Mouse (Mus musculus) testis, adult 2 months (tissue): ENCODE results near the gene Numbl. TPM values are rescaled to one million over a fixed set of nuclear protein-coding genes. Genes with fewer than 3 reads are reported as not detected.

Experiments used
- H3K27ac ChIP-seq: fragments of 200-500 bp; 2 replicates; pipeline ENCODE4 v1.5.1; 2012; ENCODE audit warnings: low read depth, low read length; ENCODE audit not compliant: control insufficient read depth, insufficient read depth
- H3K27me3 ChIP-seq: fragments of 200-500 bp; 2 replicates; pipeline ENCODE4 v1.6.1; 2012; ENCODE audit warnings: mild to moderate bottlenecking, low read length, moderate library complexity; ENCODE audit not compliant: control insufficient read depth, insufficient read depth
- H3K36me3 ChIP-seq: fragments of 200-500 bp; 2 replicates; pipeline ENCODE4 v1.6.1; 2012; ENCODE audit warnings: mild to moderate bottlenecking, low read length; ENCODE audit not compliant: control insufficient read depth, insufficient read depth
- H3K4me1 ChIP-seq: fragments of 200-500 bp; 2 replicates; pipeline ENCODE4 v1.6.1; 2012; ENCODE audit warnings: low read length; ENCODE audit not compliant: control insufficient read depth, insufficient read depth
- H3K4me3 ChIP-seq: fragments of 200-500 bp; 2 replicates; pipeline ENCODE4 v1.5.1; 2012; ENCODE audit warnings: low read depth, mild to moderate bottlenecking, low read length, moderate library complexity, mixed read lengths; ENCODE audit not compliant: control insufficient read depth
- CTCF ChIP-seq: fragments of 200-500 bp; IDR thresholded peaks from 2 replicates; pipeline ENCODE4 v1.5.1; 2012; ENCODE audit warnings: low read depth, mild to moderate bottlenecking, inconsistent platforms, low read length, moderate library complexity; ENCODE audit not compliant: control insufficient read depth, insufficient read depth, insufficient replicate concordance
- POLR2A ChIP-seq: fragments of 200-500 bp; IDR thresholded peaks from 2 replicates; pipeline ENCODE4 v1.6.1; 2012; ENCODE audit warnings: low read depth, mild to moderate bottlenecking, inconsistent platforms, low read length, moderate library complexity; ENCODE audit not compliant: control insufficient read depth
- polyA plus RNA-seq: library from polyadenylated mRNA; depleted of rRNA; stranded (reverse); fragments of >200 nt; gene quantifications from 2 replicates; pipeline ENCODE4 v1.2.3, GENCODE M21; 2012

Numbl gene
- polyA plus RNA-seq, 1 experiment, result 5.9 TPM

DNA sequence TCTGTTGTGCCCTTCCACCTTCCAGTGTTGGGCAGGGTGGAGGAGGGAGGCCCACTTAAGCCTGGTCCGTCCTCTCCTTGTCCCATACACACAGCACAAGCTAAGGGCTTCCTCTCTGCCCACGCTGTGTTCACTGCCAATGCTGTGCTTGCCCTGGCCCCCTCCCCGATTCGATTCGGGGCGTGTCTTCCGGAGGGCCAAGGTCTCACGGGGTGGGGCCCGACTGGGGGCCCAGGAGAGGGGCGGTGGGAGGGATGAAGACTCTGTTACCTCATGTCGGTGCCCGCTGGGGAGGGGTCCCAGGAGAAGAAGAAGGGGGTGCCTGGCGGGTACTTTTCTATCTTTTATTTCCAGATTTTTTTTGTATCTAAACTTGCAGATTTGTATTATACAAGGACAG, 23.5 kb downstream of the Numbl start:
- peaks cover 16% of the 10 kb centered on the region for H3K4me1 ChIP-seq
- H3K27ac ChIP-seq, result no peak overlapping the region
- no peaks in the 10 kb centered on the region for H3K36me3 ChIP-seq
- H3K4me3 ChIP-seq, result no peak overlapping the region
- H3K27me3 ChIP-seq, result no peaks in the 10 kb centered on the region
- no peak for TF ChIP-seq CTCF
- TF ChIP-seq POLR2A, result no peak

DNA sequence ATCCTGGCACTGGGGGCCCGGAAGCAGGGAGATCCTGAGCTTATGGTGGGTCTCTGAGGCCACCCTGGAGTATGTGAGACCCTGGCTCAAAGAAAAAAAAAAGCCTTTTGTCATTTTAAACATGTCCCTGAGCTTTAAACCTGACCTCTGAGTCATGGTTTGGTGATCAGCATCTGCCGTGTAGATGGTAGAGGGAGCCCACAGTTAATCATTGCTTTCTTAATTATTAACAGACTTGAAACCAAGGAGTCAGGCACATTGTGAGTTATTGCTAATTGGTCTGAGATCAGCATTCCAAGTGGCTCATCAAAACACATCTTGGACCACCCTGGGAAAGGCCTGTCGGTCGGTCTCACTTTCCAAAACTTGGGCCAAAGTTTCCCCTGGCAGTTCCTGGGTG, 24.0 kb downstream of the Numbl start:
- no peaks in the 10 kb centered on the region for H3K36me3 ChIP-seq
- no peak overlapping the region for H3K27ac ChIP-seq

DNA sequence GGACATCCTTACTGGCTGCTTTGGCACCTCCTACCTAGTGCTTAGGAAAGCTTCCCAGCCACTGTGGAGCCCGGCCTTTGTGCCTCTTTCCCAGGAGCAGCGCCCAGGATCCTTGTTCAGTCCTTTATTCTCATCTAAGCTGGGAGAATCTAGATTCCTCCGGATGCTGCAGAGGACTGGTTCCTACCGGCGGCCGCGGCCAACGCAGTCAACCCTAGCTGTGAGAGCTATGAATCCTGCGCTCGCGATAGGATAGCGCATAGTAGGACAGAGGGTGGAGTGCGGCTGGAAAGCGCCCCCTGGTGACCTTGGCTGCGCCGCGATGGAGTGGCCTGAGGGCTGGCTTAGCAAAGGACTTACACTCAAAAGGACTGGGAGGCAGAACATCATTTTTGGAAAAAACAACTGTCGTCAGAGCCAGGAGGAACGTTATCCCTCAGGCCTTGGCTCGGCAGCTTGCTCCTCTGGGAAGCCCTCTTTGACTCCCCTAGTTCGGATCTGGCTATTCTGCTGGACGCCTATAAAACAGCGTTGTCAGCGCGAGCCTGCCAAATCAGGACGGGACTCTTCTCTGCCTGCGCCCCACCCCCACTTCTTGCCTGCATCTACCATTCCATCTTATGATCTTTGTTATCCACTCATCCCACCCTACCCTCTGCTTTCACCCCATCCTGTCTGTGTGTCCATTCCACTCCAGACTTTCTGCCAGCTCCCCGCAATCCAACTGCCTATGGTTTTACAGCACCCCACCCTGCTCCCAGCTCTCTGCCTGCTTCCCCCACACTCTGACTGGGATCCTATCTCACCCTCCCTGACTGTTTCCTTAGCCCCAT, 26.8 kb downstream of the Numbl start:
- H3K36me3 ChIP-seq, result no peaks in the 10 kb centered on the region
- H3K4me1 ChIP-seq, result peaks cover 16% of the 10 kb centered on the region
- H3K4me3 ChIP-seq, result peak overlapping the region; percentile 11; the same call in 1 of the 2 replicates
- no peaks in the 10 kb centered on the region for H3K27me3 ChIP-seq
- peak overlapping the region; percentile 57 for H3K27ac ChIP-seq
- TF ChIP-seq POLR2A (0 out of 2 replicates have a peak, but pooled peaks have one; percentile 13), CTCF (no peak; the same call in 1 of the 2 replicates)

More for the DNA sequence above, 24.0 kb downstream of the Numbl start:
- no peak for TF ChIP-seq POLR2A
- TF ChIP-seq CTCF, result no peak
- Histone ChIP-seq H3K4me1 (peaks cover 16% of the 10 kb centered on the region), H3K27me3 (no peaks in the 10 kb centered on the region), H3K4me3 (no peak overlapping the region)

DNA sequence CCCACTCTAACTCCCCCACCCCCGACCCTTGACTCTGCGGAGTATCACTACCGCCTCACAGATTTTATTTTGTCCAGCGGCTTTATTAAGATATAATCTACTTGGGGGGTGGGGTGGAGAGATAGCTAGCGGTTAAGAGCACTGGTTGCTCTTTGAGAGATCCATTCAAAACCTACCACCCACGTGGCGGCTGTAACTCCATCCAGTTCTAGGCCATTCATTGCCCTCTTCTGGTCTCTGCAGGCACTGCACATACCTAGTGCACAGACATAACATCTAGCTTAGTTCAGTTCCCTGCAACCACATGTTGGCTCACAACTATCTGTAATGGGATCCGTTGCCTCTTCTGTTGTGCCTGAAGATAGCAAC, 27.4 kb downstream of the Numbl start:
- TF ChIP-seq CTCF, result peak; percentile 43; the same call in 1 of the 2 replicates
- no peak for TF ChIP-seq POLR2A
- Histone ChIP-seq H3K4me1 (peaks cover 16% of the 10 kb centered on the region), H3K27ac (no peak overlapping the region), H3K27me3 (no peaks in the 10 kb centered on the region), H3K36me3 (no peaks in the 10 kb centered on the region), H3K4me3 (no peak overlapping the region)

DNA sequence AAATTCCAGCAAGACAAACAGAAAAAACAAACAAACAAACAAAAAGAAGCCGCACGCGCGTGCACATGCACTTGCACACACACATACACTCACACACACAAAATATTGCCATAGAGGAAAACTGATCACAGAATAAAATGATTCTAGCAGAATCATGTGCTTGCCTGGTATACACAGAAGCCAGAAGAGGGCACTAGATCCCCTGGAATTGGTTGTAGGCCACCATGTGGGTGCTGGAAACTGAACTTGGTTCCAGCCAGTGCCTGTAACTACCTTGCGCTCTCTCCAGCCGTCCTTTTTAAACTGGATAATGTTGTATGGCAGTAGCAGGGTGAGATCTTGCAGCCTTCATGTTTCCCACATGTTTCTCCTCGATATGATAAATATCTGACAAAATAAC, 30.5 kb downstream of the Numbl start:
- Histone ChIP-seq H3K4me1 (peaks cover 16% of the 10 kb centered on the region), H3K36me3 (no peaks in the 10 kb centered on the region), H3K4me3 (no peak overlapping the region), H3K27ac (no peak overlapping the region), H3K27me3 (no peaks in the 10 kb centered on the region)
- no peak for TF ChIP-seq POLR2A
- no peak for TF ChIP-seq CTCF

DNA sequence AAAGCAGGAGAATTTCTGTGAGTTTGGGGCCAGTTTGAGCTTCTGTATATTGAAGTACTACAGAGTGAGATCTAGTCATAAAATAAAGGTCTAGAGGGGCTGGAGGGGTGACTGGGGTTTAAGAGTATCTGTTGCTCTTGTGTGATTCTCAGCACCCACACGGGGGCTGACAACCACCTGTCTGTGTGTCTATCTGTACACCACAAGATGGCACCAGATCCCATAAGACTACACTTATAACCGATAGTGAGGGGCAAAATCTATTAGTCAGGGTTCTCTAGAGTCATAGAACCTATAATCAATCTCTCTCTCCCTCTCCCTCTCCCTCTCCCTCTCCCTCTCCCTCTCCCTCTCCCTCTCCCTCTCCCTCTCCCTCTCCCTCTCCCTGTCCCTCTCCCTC, 32.3 kb downstream of the Numbl start:
- TF ChIP-seq POLR2A (no peak), CTCF (no peak)
- H3K27me3 ChIP-seq, result no peaks in the 10 kb centered on the region
- H3K36me3 ChIP-seq, result no peaks in the 10 kb centered on the region
- H3K27ac ChIP-seq, result no peak overlapping the region
- no peak overlapping the region for H3K4me3 ChIP-seq
- peaks cover 2% of the 10 kb centered on the region for H3K4me1 ChIP-seq

DNA sequence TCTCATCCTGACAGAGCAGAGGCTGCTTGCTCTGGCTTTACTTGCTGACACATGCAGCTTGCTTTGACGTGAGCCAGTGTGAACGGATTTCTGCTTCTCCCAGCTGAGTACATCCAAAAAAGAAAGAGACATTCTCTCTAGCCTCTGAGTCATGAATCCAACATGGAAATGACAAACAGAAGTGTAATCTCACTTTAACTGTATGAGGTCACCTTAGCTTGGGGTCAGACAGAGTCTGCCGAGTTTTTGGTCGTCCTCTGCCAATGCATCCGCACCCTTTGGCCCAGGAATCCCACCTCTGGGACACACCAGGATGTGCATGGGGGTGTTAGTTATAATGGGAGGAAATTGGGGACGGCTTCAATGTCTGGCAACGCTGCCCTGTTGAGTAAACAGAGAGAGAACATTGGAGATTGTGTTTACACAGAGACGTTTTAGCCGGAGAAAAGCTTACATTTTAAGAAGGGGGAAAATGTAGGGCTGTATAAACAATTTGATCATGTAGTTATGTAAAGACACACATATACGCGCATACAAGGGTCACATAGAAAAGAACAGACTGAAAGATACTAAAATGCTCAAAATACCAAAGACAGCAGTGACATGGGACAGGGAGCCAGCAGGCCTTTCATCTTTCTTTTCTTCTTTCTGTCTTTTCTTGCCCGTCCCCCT, 33.7 kb downstream of the Numbl start:
- no peaks in the 10 kb centered on the region for H3K4me1 ChIP-seq
- no peak overlapping the region for H3K4me3 ChIP-seq
- H3K36me3 ChIP-seq, result no peaks in the 10 kb centered on the region
- no peak for TF ChIP-seq POLR2A
- no peak for TF ChIP-seq CTCF
- H3K27ac ChIP-seq, result no peak overlapping the region
- H3K27me3 ChIP-seq, result no peaks in the 10 kb centered on the region
